Comparison of ENCODE assay signal across 14 mouse cellular contexts in the genomic region with DNA sequence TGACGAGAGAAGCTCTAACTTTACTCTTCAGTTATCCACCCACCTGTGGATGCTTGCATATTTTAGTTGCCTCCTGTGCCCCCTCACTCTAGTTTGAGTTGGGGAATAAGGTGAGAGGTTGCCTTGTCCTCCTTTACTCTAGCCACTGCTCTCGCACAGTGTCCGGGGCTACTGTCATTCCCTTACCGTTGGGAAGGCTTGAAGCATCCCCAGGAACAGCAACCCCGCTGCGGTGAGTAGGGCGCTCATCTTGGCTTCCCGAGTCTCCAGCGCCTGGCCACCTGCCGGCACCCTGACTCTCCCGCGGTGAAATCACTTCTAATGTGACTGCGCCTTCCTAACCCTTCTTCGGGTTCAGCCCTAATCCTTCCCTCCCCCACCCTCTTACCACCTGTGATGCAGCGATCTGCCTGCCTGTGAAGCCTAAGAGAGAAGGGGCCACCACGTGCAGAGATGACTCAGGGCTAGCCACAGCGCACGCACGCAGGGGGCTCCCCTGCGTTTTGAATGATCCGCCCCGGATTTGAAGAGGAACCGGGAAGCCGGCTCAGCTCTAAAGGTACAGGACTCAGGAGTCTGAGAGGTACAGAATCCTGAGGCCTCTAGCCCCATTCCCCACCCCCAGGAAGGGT. TPM values are rescaled to one million over a fixed set of nuclear protein-coding genes. Genes with fewer than 3 reads are reported as not detected.
A peak's percentile ranks its signal among the peaks of the same experiment; 100 is the strongest.
DNase-seq lines count a peak whose midpoint lies in the region; ATAC-seq and TF ChIP-seq lines count a peak whose summit lies in the region.
"Had no signal": no experiment of that assay in that cellular context is flagged by ENCODE, and none has a peak within 500 bp of the region (broad histone marks: within the 10 kb centered on the region; RNA-seq: fewer than 3 reads in every experiment).

Tnfrsf8 (minus strand) TSS at position 329 of the 632 bp plus-strand sequence.

- H3K9ac ChIP-seq in hindbrain, postnatal 0 days (replicated peaks; ENCODE audit: low read length): no peak within 1 kb of the TSS
- H3K9ac ChIP-seq in hindbrain, embryonic 11.5 days (ENCODE audit: low read depth, low read length): no peak within 1 kb of the TSS
- H3K9ac ChIP-seq in forebrain, embryonic 15.5 days (replicated peaks): no peak within 1 kb of the TSS
- H3K9ac ChIP-seq: heart, embryonic 15.5 days; liver, embryonic 13.5 days had no signal

- H3K4me2 ChIP-seq in hindbrain, postnatal 0 days (ENCODE audit: low read depth, low read length): peak within 1 kb of the TSS; percentile 35
- H3K4me2 ChIP-seq in hindbrain, embryonic 11.5 days (replicated peaks; ENCODE audit: low read depth, low read length): no peak within 1 kb of the TSS
- H3K4me2 ChIP-seq in forebrain, embryonic 15.5 days (replicated peaks): no peak within 1 kb of the TSS
- H3K4me2 ChIP-seq: heart, embryonic 15.5 days; liver, embryonic 13.5 days had no signal

- H3K36me3 ChIP-seq in hindbrain, postnatal 0 days (ENCODE audit: insufficient read depth, low read length): no peaks in the 10 kb centered on the region
- no peaks in the 10 kb centered on the region for H3K36me3 ChIP-seq in hindbrain, embryonic 11.5 days (ENCODE audit: control insufficient read depth, insufficient read depth, low read length)
- no peaks in the 10 kb centered on the region for H3K36me3 ChIP-seq in thymus, adult 2 months (ENCODE audit: control insufficient read depth, insufficient read depth, low read length)
- no peaks in the 10 kb centered on the region for H3K36me3 ChIP-seq in forebrain, embryonic 15.5 days
- H3K36me3 ChIP-seq: heart, embryonic 15.5 days; liver, embryonic 13.5 days had no signal

- TF ChIP-seq CTCF in hindbrain, postnatal 0 days (IDR thresholded peaks at IDR 0.05; ENCODE audit: low read depth): no peak
- TF ChIP-seq CTCF in thymus, adult 2 months (IDR thresholded peaks at IDR 0.05; ENCODE audit: borderline replicate concordance, control insufficient read depth, extremely low read depth, insufficient read depth, low read length, poor library complexity): 0 out of 2 replicates have a peak, but pooled peaks have one; percentile 16

- H3K4me3 ChIP-seq in hindbrain, postnatal 0 days (ENCODE audit: low read length): peak within 1 kb of the TSS; percentile 10; the same call in 1 of the 2 replicates
- no peak within 1 kb of the TSS for H3K4me3 ChIP-seq in hindbrain, embryonic 11.5 days (ENCODE audit: low read depth, low read length)
- peak within 1 kb of the TSS; percentile 21 for H3K4me3 ChIP-seq in thymus, adult 2 months (ENCODE audit: control insufficient read depth, insufficient read depth, low read length)
- no peak within 1 kb of the TSS for H3K4me3 ChIP-seq in forebrain, embryonic 15.5 days
- H3K4me3 ChIP-seq: heart, embryonic 15.5 days; left cerebral cortex, adult 2 months; liver, embryonic 13.5 days had no signal

- H3K9me3 ChIP-seq in hindbrain, postnatal 0 days (ENCODE audit: low read length): no peaks in the 10 kb centered on the region
- no peaks in the 10 kb centered on the region for H3K9me3 ChIP-seq in hindbrain, embryonic 11.5 days (ENCODE audit: control insufficient read depth, low read length)
- no peaks in the 10 kb centered on the region for H3K9me3 ChIP-seq in forebrain, embryonic 15.5 days
- H3K9me3 ChIP-seq: liver, embryonic 13.5 days had no signal

- no peak within 1 kb of the TSS for H3K27ac ChIP-seq in hindbrain, postnatal 0 days
- no peak within 1 kb of the TSS for H3K27ac ChIP-seq in hindbrain, embryonic 11.5 days (ENCODE audit: low read depth, low read length)
- H3K27ac ChIP-seq in thymus, adult 2 months (ENCODE audit: control insufficient read depth, insufficient read depth, low read length): no peak within 1 kb of the TSS
- no peak within 1 kb of the TSS for H3K27ac ChIP-seq in forebrain, embryonic 15.5 days (replicated peaks)
- H3K27ac ChIP-seq: heart, embryonic 15.5 days; kidney, postnatal 0 days; left cerebral cortex, adult 2 months; liver, embryonic 13.5 days had no signal

- TF ChIP-seq POLR2A in thymus, adult 2 months (IDR thresholded peaks at IDR 0.05; ENCODE audit: control insufficient read depth, extremely low read depth, insufficient read depth, low read length, poor library complexity): no peak

- H3K27me3 ChIP-seq in hindbrain, postnatal 0 days (ENCODE audit: insufficient read depth, low read length): no peaks in the 10 kb centered on the region; the same call in 1 of the 2 replicates
- H3K27me3 ChIP-seq in hindbrain, embryonic 11.5 days (ENCODE audit: control insufficient read depth, insufficient read depth, low read length): peaks cover 5% of the 10 kb centered on the region; the same call in 1 of the 2 replicates
- H3K27me3 ChIP-seq in thymus, adult 2 months (ENCODE audit: control insufficient read depth, insufficient read depth, low read length): no peaks in the 10 kb centered on the region
- no peaks in the 10 kb centered on the region for H3K27me3 ChIP-seq in forebrain, embryonic 15.5 days

- no peaks in the 10 kb centered on the region for H3K4me1 ChIP-seq in hindbrain, postnatal 0 days (ENCODE audit: insufficient read depth, low read length)
- no peaks in the 10 kb centered on the region for H3K4me1 ChIP-seq in hindbrain, embryonic 11.5 days (replicated peaks; ENCODE audit: control insufficient read depth, insufficient read depth, low read length)
- peaks cover 31% of the 10 kb centered on the region for H3K4me1 ChIP-seq in thymus, adult 2 months (replicated peaks; ENCODE audit: control insufficient read depth, insufficient read depth, low read length)
- H3K4me1 ChIP-seq in forebrain, embryonic 15.5 days: no peaks in the 10 kb centered on the region
- H3K4me1 ChIP-seq: heart, embryonic 15.5 days; liver, embryonic 13.5 days had no signal

- ATAC-seq in hindbrain, postnatal 0 days: no peak
- ATAC-seq in hindbrain, embryonic 11.5 days (ENCODE audit: low FRiP score): no peak
- ATAC-seq in CD4-positive, CD25-positive, alpha-beta regulatory T cell, adult 4 months: peak; percentile 76
- ATAC-seq in granulocyte monocyte progenitor cell, adult 5-6 weeks (replicated peaks; ENCODE audit: poor library complexity, severe bottlenecking): peak; percentile 52
- no peak for ATAC-seq in forebrain, embryonic 15.5 days (replicated peaks)

- no peak for DNase-seq in hindbrain, postnatal 0 days (ENCODE audit: low spot score)
- no peak for DNase-seq in hindbrain, embryonic 11.5 days (ENCODE audit: low spot score)
- DNase-seq in thymus, adult 2 months: peak; percentile 72
- no peak for DNase-seq in kidney, postnatal 25 days
- no peak for DNase-seq in adrenal gland, adult (ENCODE audit: inconsistent age in 2 of 2, low spot score in 1 of 2)
- DNase-seq: cerebellum, postnatal 36 days; liver, embryonic 13.5 days; lung, postnatal 36 days had no signal

- 3% methylated on average over 24 of the region's 24 CpGs for WGBS in hindbrain, postnatal 0 days
- 6% methylated on average over 24 of the region's 24 CpGs for WGBS in hindbrain, embryonic 11.5 days
- WGBS in thymus, adult 2 months: 2% methylated on average over 24 of the region's 24 CpGs
- 4% methylated on average over 24 of the region's 24 CpGs for WGBS in forebrain, embryonic 15.5 days

RNA-seq across cellular contexts. Expression of gene Tnfrsf8, which starts in this region (rescaled TPM):
- total RNA-seq in hindbrain, postnatal 0 days (2014; rRNA removed): 1.8 and 2.8 TPM in 2 replicates
- 1.0 and 1.2 TPM in 2 replicates for polyA plus RNA-seq in hindbrain, postnatal 0 days (2015; fragmentation: Nextera tagmentation; extraction: Ambion mirVana)
- 0.18 and 0.32 TPM in 2 replicates for polyA plus RNA-seq in hindbrain, embryonic 11.5 days (2014; fragmentation: Nextera tagmentation; extraction: Ambion mirVana)
- 10 to 100 TPM; 11.5 to 26.5 TPM for polyA plus RNA-seq in CD4-positive, CD25-positive, alpha-beta regulatory T cell, adult 4 months (2017; shearing (Covaris generic))
- 0.49 TPM in 1 of 2 replicates, not detected in the other for total RNA-seq in granulocyte monocyte progenitor cell, adult 5-6 weeks (2014; fragmentation: Nextera tagmentation)
- 1.1 and 1.8 TPM in 2 replicates for total RNA-seq in granulocyte monocyte progenitor cell, adult 5-6 weeks (2017)
- 12.2 and 13.5 TPM in 2 replicates for polyA plus RNA-seq in thymus, adult 2 months (2012; rRNA removed)
- 0.09 and 0.38 TPM in 2 replicates for polyA plus RNA-seq in forebrain, embryonic 15.5 days (2015; fragmentation: Nextera tagmentation; extraction: Ambion mirVana)
- polyA plus RNA-seq: liver, embryonic 13.5 days had no signal

Comparison
In these comparisons a context has a peak if more than half of its experiments do, and no peak if none do; other contexts are left out.
1. H3K4me3 ChIP-seq: peak in hindbrain, postnatal 0 days (single experiment) and thymus, adult 2 months (single experiment); none in hindbrain, embryonic 11.5 days (single experiment) and forebrain, embryonic 15.5 days (single experiment).
2. ATAC-seq: peak in CD4-positive, CD25-positive, alpha-beta regulatory T cell, adult 4 months (single experiment) and granulocyte monocyte progenitor cell, adult 5-6 weeks (single experiment); none in hindbrain, postnatal 0 days (single experiment), hindbrain, embryonic 11.5 days (single experiment) and forebrain, embryonic 15.5 days (single experiment).